Mouse (Mus musculus) cerebellum, adult 2 months (tissue): ENCODE results near the gene Cyp2c38.

Experiments used
- CTCF ChIP-seq: fragments of 200-500 bp; IDR thresholded peaks from 2 replicates; pipeline ENCODE4 v1.5.1; 2011; ENCODE audit warnings: low read depth, mild to moderate bottlenecking, control low read depth, low read length, moderate library complexity, borderline replicate concordance; ENCODE audit not compliant: insufficient read depth
- POLR2A ChIP-seq: fragments of 200-500 bp; IDR thresholded peaks from 2 replicates; pipeline ENCODE4 v1.6.1; 2011; ENCODE audit warnings: low read length, control low read depth, borderline replicate concordance; ENCODE audit not compliant: insufficient read depth

GRCm38 (mm10) chr19:39463923-39464322, 1.0 kb upstream of the Cyp2c38 start:
- TF ChIP-seq CTCF, result no peak
- TF ChIP-seq POLR2A, result no peak
